Mouse (Mus musculus): ENCODE measurements around the gene Ddah1.

The Ddah1 gene

GRCm38 (mm10) chr3:145758561-145759378 is at the start of gene Ddah1:
Gene Ddah1, plus strand, starts transcription at chr3:145758675.
- peak; percentile 40 for DNase-seq (ENCODE audit: low read depth, low spot score)

- no peak for DNase-seq (ENCODE audit: low read depth, low spot score)
Measured at GRCm38 (mm10) chr3:145715923-145716322, 42.6 kb upstream of the Ddah1 start.

- DNase-seq (ENCODE audit: low read depth, low spot score), result no peak
Measured at GRCm38 (mm10) chr3:145719660-145720059, 38.8 kb upstream of the Ddah1 start.

- DNase-seq (ENCODE audit: low read depth, low spot score), result no peak
Measured at GRCm38 (mm10) chr3:145725078-145725477, 33.4 kb upstream of the Ddah1 start.

DNA sequence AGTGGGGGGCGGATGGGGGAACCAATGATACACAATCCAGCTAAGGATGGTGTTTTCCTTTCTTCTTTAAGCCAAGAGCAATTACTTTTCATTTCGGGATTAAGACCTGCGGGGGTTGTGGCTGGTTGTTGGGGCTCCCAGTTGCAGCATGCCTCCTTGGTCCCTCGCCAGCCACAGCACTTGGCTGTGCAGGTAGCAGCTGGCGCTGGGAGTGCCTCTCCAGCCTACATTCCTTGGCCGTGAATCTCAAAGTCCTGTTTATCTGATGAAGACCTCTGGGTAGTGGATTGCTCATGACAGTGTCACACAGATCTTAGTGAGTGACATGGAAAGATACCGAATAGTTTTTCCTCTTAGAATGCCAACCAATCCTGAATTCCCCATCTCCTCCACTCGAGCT is 30.1 kb upstream of the Ddah1 start:
- no peak for DNase-seq (ENCODE audit: low read depth, low spot score)

GRCm38 (mm10) chr3:145729531-145729930 is 28.9 kb upstream of the Ddah1 start:
- DNase-seq (ENCODE audit: low read depth, low spot score), result no peak

DNA sequence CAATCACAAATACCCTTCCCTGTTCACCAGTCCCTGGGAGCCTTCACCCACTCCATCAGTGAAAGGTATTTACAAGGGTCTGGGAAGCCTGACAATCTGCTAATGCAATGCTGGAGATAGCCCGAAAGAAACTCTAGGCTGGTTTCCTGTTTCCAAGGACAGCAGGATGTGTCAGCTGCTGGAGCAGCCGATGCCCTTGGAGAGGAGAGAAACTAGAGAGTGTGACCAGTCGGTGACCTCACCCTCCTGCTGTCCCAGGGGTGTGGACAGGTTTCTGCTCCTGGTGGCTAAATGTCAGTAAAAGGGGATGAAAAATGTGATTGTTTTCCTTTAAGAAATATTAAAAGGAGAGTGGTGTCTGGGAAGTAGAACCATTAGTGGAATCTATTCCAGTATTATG is 28.4 kb upstream of the Ddah1 start:
- DNase-seq (ENCODE audit: low read depth, low spot score), result no peak

- no peak for DNase-seq (ENCODE audit: low read depth, low spot score)
Measured at GRCm38 (mm10) chr3:145734857-145735256, 23.6 kb upstream of the Ddah1 start.

DNA sequence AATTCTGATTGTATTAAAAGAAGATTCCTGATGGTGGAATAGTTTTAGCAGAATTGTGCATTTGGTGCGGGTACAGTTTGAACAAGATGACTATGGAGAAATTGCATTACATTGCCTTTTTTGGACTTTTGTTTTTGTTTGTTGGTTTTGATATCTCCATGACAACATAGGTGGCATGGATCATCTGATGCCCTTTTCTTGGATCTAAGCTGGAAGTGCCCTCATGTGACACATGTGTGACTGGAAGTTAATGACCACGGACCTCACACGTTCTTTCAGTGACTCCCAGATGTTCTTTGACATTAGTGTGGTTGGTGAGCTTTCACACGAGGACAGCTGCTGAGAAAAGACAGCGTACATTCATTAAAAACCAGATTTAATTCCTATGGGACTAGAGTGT is 21.9 kb upstream of the Ddah1 start:
- no peak for DNase-seq (ENCODE audit: low read depth, low spot score)

GRCm38 (mm10) chr3:145738662-145739061 is 19.8 kb upstream of the Ddah1 start:
- DNase-seq (ENCODE audit: low read depth, low spot score), result no peak

DNA sequence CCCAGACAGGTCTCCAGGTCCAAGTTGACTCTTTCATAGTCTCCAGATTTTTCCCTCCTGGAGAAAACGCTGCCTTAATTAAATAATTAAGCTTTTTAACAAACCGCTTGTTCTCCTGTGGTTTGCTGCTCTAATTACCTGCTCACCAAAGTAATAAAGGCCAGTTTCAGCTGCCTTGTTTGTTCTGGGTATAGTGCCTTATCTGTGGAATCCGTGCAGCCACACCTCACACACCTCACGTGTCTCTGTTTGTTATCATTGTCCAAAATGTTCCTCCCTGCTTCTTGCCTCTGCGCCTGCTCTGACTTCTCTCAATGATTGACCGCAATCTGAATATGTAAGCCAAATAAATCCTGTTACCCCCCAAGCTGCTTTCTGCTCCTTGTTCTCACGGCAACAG is 18.6 kb upstream of the Ddah1 start:
- no peak for DNase-seq (ENCODE audit: low read depth, low spot score)

DNA sequence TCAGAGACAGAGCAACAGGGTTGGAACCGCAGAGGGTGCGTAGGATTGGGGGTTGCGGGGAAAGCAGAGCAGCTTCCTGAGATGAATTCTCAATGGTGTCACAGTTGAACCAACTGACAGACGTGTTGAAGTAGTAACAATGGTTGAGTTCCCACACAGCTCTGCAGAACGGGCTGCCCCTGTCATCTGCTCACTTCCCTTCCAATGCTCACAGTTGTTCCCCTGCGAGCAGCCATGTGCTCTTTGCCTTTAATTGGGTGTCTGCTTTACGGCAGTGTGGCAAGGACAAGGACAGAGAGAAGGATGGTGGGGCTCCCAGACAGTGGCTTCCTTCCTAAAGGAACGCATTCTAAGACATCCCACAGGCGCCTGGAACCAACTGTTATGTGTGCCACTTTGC is 15.4 kb upstream of the Ddah1 start:
- no peak for DNase-seq (ENCODE audit: low read depth, low spot score)

DNA sequence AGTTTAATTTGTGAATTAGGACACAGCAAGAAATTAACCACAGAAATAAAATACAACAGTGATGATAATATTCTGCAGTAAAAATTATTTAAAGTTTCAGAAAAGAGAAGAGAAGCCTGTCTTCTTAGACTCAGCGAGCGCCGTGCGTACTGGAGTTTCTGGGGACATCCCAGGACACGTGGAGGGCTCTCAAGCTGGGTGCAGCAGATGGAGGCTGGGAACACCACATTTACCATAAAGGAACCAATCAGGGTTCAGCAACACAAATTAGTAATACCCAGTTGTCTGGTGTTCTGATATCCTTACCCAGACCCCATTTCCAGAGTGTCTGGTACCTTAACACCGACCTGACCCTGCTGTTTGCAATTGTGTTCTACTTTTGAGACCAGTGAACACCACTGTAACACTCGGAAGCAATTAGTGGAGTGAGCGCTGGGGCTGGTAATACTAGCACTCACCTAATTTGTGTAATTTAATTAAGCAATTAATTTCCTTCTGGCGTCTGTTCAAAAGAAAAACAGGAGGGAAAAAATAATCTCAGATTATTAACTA is 14.9 kb upstream of the Ddah1 start:
- DNase-seq (ENCODE audit: low read depth, low spot score), result peak; percentile 20

DNA sequence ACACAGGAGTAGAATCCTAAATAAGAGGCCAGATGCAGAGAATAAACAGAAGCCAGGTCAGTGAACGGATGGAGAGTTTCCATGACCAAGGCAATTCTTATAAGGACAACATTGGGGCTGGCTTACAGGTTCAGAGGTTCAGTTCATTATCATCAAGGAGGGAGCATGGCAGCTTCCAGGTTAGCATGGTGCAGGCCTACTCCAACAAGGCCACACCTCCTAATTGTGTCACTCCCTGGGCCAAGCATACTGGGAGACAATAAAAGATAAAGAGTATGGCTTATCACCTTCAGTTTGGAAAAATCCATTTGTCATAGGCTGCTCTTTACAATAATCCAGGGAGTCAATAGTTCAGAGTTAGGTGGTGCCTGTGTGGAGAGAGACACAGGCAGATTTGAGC is 9.8 kb upstream of the Ddah1 start:
- no peak for DNase-seq (ENCODE audit: low read depth, low spot score)

- no peak for DNase-seq (ENCODE audit: low read depth, low spot score)
Measured at GRCm38 (mm10) chr3:145756457-145756856, 2.0 kb upstream of the Ddah1 start.

GRCm38 (mm10) chr3:145757177-145757576 is 1.3 kb upstream of the Ddah1 start:
- no peak for DNase-seq (ENCODE audit: low read depth, low spot score)

GRCm38 (mm10) chr3:145757844-145758243 is 631 bp upstream of the Ddah1 start:
- no peak for DNase-seq (ENCODE audit: low read depth, low spot score)

DNA sequence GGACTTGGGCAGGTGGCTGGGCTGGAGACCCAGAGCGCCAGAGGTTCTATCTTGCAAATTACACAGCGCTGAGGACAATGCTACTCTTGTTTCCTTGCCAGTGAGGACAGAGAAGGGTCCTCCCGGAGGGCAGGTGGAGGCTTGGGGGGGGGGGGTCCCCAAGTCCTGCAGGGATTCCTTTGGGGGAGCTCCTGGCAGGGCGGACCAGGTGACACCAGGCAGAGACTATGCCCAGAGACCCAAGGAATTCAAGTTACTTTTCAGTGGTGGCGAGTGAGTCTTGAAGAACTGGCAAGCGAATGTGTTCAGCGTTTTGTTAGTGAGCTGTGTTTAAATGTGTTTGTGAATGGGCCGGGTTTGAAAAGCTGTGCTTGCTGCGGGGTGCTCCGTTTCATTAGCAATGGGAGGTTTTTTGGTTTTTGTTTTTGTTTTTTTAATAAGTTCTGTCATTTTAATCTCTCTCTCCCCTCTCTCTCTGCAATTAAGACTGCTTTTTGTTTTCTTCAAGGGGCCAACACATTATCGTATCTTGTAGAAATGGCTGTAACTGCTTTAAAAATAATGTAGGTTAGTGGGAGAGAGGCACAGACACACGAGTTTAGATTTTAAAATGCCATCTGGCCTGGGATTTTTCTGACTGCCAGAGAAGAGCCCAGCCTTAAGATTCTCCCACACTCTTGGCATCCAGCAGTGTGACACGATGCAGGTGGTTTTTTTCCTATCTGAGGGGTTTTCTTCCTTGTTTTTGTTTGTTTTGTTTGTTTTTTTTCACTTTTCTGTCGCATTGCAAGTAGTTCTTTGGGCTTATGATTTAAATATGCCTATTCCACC is 1.1 kb downstream of the Ddah1 start:
- no peak for DNase-seq (ENCODE audit: low read depth, low spot score)

- DNase-seq (ENCODE audit: low read depth, low spot score), result no peak
Measured at GRCm38 (mm10) chr3:145760547-145760946, 2.1 kb downstream of the Ddah1 start.

GRCm38 (mm10) chr3:145761501-145762170 is 3.2 kb downstream of the Ddah1 start:
- DNase-seq (ENCODE audit: low read depth, low spot score), result no peak

DNA sequence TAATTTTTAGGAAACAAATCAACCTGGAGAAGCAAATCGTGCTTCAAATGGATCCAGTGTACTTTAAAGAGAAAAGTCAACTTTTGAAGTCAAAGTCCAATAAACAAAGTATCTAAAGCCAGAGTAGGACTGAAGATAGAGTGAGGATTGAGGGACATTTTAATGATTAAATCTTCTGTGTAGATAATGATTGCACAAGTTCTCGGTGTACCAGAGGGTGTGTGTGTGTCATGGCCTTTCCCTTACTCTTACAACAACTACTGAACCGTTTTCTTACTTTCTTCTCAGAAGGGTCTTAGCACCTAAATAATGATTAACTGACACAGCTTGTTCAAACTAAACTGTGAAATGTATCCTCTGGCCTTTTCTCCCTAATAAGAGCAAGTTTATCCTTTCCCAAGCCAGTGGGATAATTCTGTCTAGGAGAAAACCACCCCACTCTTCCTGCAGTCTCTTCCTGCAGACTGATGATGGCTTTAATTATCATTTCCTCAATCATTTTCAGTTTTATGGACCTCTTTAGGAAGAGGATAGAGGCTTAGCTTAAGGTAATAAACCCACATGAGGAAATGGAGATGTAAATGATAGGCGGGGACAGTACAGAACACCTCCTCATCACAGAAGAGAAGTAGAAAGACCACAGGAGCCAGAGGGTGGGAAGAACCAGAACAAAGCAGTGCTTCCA is 4.6 kb downstream of the Ddah1 start:
- DNase-seq (ENCODE audit: low read depth, low spot score), result no peak

- DNase-seq (ENCODE audit: low read depth, low spot score), result no peak
Measured at GRCm38 (mm10) chr3:145763642-145763972, 5.1 kb downstream of the Ddah1 start.

All from retina, postnatal 7 days (tissue).